Mouse (Mus musculus) heart, postnatal 0 days (tissue): ENCODE data around the gene Cry2. TPM values are rescaled to one million over a fixed set of nuclear protein-coding genes. Genes with fewer than 3 reads are reported as not detected.

ENCODE experiments used
- ATAC-seq: fragments of 200-750 bp; cut with Nextera tagmentation; 2 replicates; pipeline ENCODE4 v1.8.0; 2017; ENCODE audit warnings: low read depth, moderate number of reproducible peaks, moderate library complexity; ENCODE audit not compliant: insufficient read depth
- DNase-seq: peaks from one replicate; pipeline ENCODE4 v3.0.0-alpha.2; 2016; ENCODE audit warnings: low spot score
- H3K27ac ChIP-seq: fragments of 300-500 bp; sonication (generic); 2 replicates; pipeline ENCODE4 v1.5.1; 2014; ENCODE audit warnings: low read depth, mild to moderate bottlenecking
- H3K27me3 ChIP-seq: fragments of 300-500 bp; sonication (generic); 2 replicates; pipeline ENCODE4 v1.6.1; 2014; ENCODE audit warnings: low read length, mixed read lengths; ENCODE audit not compliant: control insufficient read depth, insufficient read depth
- H3K36me3 ChIP-seq: fragments of 300-500 bp; sonication (generic); replicated peaks from 2 replicates; pipeline ENCODE4 v1.6.1; 2014; ENCODE audit warnings: low read length, mixed read lengths; ENCODE audit not compliant: control insufficient read depth, insufficient read depth
- H3K4me1 ChIP-seq: fragments of 300-500 bp; sonication (generic); 2 replicates; pipeline ENCODE4 v1.6.1; 2014; ENCODE audit warnings: antibody characterized with exemption; ENCODE audit not compliant: control insufficient read depth, insufficient read depth
- H3K4me2 ChIP-seq: fragments of 300-500 bp; sonication (generic); 2 replicates; pipeline ENCODE4 v1.6.1; 2014; ENCODE audit warnings: low read depth, mild to moderate bottlenecking, low read length, moderate library complexity
- H3K4me3 ChIP-seq: fragments of 300-500 bp; sonication (generic); 2 replicates; pipeline ENCODE4 v1.5.1; 2014; ENCODE audit warnings: low read depth, low read length
- H3K9ac ChIP-seq: fragments of 300-500 bp; sonication (generic); replicated peaks from 2 replicates; pipeline ENCODE4 v1.6.1; 2014; ENCODE audit warnings: low read depth, low read length, mixed read lengths
- H3K9me3 ChIP-seq: fragments of 300-500 bp; sonication (generic); replicated peaks from 2 replicates; pipeline ENCODE4 v1.6.1; 2016; ENCODE audit warnings: low read length; ENCODE audit not compliant: control insufficient read depth
- CTCF ChIP-seq: IDR thresholded peaks from 2 replicates; pipeline ENCODE4 v1.5.1; 2016; ENCODE audit warnings: antibody characterized with exemption, control low read depth, low read depth
- EP300 ChIP-seq: IDR thresholded peaks from 2 replicates; pipeline ENCODE4 v1.6.1; 2016; ENCODE audit warnings: antibody characterized with exemption, low read depth
- WGBS: fragments of 180-500 bp; shearing (Covaris S2); extraction: QIAGEN DNeasy Blood & Tissue Kit; methylation state at CpG from one replicate; pipeline ENCODE4 v1.1.7; 2014; 5-methylcytosine and 5-hydroxymethylcytosine counted together
- polyA plus RNA-seq: library from polyadenylated mRNA; unstranded; fragments of >200 nt; fragmentation: Nextera tagmentation; extraction: Ambion mirVana; gene quantifications from 2 replicates; pipeline ENCODE4 v1.2.1, GENCODE M21; 2015
- total RNA-seq: library from RNA; depleted of rRNA; stranded (reverse); fragments of >200 nt; gene quantifications from 2 replicates; pipeline ENCODE4 v1.2.3, GENCODE M21; 2014; ENCODE audit warnings: low replicate concordance

Cry2 gene
- total and polyA plus RNA-seq, 2 experiments from 2014 or later = 9.5 to 17.3 TPM

- Histone ChIP-seq H3K4me3 (no peak overlapping the region), H3K9me3 (no peaks in the 10 kb centered on the region), H3K27me3 (0 out of 2 replicates have a peak, but pooled peaks cover 4% of the 10 kb centered on the region), H3K4me1 (peaks cover 4% of the 10 kb centered on the region; the same call in 1 of the 2 replicates), H3K36me3 (peaks cover 40% of the 10 kb centered on the region), H3K4me2 (no peak overlapping the region), H3K27ac (no peak overlapping the region), H3K9ac (no peak overlapping the region)
- ATAC-seq = no peak
- no peak for TF ChIP-seq EP300
- DNase-seq = no peak
- 66% methylated on average over 4 of the region's 4 CpGs for WGBS
Observed at GRCm38 (mm10) chr2:92384101-92384500, 49.7 kb downstream of the Cry2 start.

- DNase-seq = no peak
Observed at GRCm38 (mm10) chr2:92382759-92383158, 51.1 kb downstream of the Cry2 start.

GRCm38 (mm10) chr2:92381901-92382588 lies 51.8 kb downstream of the Cry2 start, which contains the start of gene 1700029I15Rik:
1700029I15Rik (plus strand) TSS chr2:92382538.
- ATAC-seq (no peak), DNase-seq (no peak)
- no peaks in the 10 kb centered on the region for H3K4me1 ChIP-seq
- 80% methylated on average over 5 of the region's 5 CpGs for WGBS
- H3K9me3 ChIP-seq = no peaks in the 10 kb centered on the region
- no peak within 1 kb of the TSS for H3K4me2 ChIP-seq
- H3K36me3 ChIP-seq = peaks cover 60% of the 10 kb centered on the region
- H3K27ac ChIP-seq = no peak within 1 kb of the TSS
- no peak within 1 kb of the TSS for H3K4me3 ChIP-seq
- TF ChIP-seq CTCF (no peak), EP300 (no peak)
- no peaks in the 10 kb centered on the region for H3K27me3 ChIP-seq
- H3K9ac ChIP-seq = no peak within 1 kb of the TSS

More at GRCm38 (mm10) chr2:92382759-92383158, 51.1 kb downstream of the Cry2 start:
- H3K4me3 ChIP-seq = no peak overlapping the region
- 77% methylated on average over 4 of the region's 4 CpGs for WGBS
- no peak overlapping the region for H3K9ac ChIP-seq
- no peaks in the 10 kb centered on the region for H3K27me3 ChIP-seq
- H3K9me3 ChIP-seq = no peaks in the 10 kb centered on the region
- ATAC-seq = no peak
- H3K36me3 ChIP-seq = peaks cover 53% of the 10 kb centered on the region
- TF ChIP-seq EP300 (no peak), CTCF (no peak)
- H3K27ac ChIP-seq = no peak overlapping the region
- no peaks in the 10 kb centered on the region for H3K4me1 ChIP-seq
- H3K4me2 ChIP-seq = no peak overlapping the region

- Histone ChIP-seq H3K27me3 (no peaks in the 10 kb centered on the region), H3K36me3 (peaks cover 61% of the 10 kb centered on the region), H3K9me3 (no peaks in the 10 kb centered on the region), H3K4me3 (no peak overlapping the region), H3K4me2 (no peak overlapping the region), H3K9ac (no peak overlapping the region), H3K4me1 (peaks cover 2% of the 10 kb centered on the region; the same call in 1 of the 2 replicates), H3K27ac (no peak overlapping the region)
- WGBS = 82% methylated on average over 5 of the region's 5 CpGs
- ATAC-seq (no peak), DNase-seq (no peak)
- TF ChIP-seq EP300 (no peak), CTCF (no peak)
Observed at GRCm38 (mm10) chr2:92381161-92381560, 52.7 kb downstream of the Cry2 start.

- H3K36me3 ChIP-seq = peaks cover 61% of the 10 kb centered on the region
- TF ChIP-seq EP300 = no peak
- H3K4me1 ChIP-seq = peaks cover 8% of the 10 kb centered on the region; the same call in 1 of the 2 replicates
- WGBS = 65% methylated on average over 6 of the region's 6 CpGs
- H3K4me3 ChIP-seq = no peak overlapping the region
- no peak for ATAC-seq
- no peaks in the 10 kb centered on the region for H3K27me3 ChIP-seq
- no peaks in the 10 kb centered on the region for H3K9me3 ChIP-seq
- H3K9ac ChIP-seq = no peak overlapping the region
- no peak overlapping the region for H3K27ac ChIP-seq
- DNase-seq = no peak
- H3K4me2 ChIP-seq = no peak overlapping the region
Observed at GRCm38 (mm10) chr2:92380495-92381050, 53.3 kb downstream of the Cry2 start.
